Mouse (Mus musculus) megakaryocyte progenitor cell, adult 5-6 weeks (primary cell): Measurements from ENCODE around the gene Snrpd3. TPM values are rescaled to one million over a fixed set of nuclear protein-coding genes. Genes with fewer than 3 reads are reported as not detected.

Experiments used
- ATAC-seq: replicated peaks from 2 replicates; pipeline ENCODE4 v1.8.0; 2016; ENCODE audit warnings: mild to moderate bottlenecking, moderate TSS enrichment, inconsistent platforms; ENCODE audit not compliant: poor library complexity
- total RNA-seq, 2 experiments: library from RNA; stranded (forward) in 1 of 2; stranded (reverse) in 1 of 2; fragments of 157-497, 149-512 nt in 1 of 2; fragments of 200-1000 nt in 1 of 2; gene quantifications; 2 replicates each; pipeline versions ENCODE4 v1.2.3 to v1.2.4; 2015 to 2017

Gene Snrpd3
- total RNA-seq, 2 experiments from 2014 or later: 67.6 to 70.4 TPM

DNA sequence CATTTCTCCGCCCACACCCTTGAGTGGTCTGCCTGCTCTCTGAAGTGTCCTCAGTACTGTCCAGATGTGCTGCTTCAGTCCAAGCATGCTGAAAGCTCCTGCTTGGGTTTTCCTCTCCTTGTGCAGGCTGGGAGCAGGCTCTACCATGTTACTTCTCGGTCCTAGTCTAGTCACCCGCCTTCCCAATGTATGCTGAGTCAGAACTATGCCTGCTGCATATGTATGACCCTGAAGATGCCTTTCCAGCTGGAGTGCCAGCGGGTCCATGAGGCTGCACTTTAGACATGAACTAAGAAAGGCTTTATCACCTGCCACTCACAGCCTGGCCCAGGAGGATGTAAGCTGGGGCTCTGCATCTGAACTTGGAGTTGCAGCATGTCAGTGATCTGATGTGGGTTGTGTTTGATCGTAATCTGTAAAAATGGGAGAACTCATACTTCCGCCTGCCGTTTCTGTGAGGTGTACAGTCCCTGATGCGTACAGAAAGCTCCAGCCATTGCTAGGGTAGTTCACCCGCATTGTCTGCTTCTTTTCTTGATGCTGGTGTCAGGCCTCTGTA is 14.3 kb downstream of the Snrpd3 start:
- no peak for ATAC-seq

DNA sequence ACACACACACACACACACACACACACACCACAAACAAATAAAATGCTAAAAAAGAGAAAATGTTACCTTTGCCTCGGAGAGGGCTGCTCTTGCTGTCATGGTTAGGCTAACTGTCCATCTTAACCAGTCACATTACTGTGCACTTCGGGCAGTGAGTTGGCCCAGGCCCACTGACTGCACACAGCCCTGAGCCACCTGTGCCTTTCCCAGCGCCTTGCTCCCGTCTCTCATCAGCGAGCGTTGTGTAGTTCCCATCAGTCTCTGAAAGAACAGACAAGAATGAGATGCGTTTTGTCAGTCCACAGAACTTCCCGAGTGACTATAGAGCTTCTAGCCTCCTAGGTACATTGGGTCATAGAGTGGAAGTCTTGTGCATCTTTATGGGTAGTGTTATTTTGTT is 16.9 kb downstream of the Snrpd3 start:
- ATAC-seq: no peak

DNA sequence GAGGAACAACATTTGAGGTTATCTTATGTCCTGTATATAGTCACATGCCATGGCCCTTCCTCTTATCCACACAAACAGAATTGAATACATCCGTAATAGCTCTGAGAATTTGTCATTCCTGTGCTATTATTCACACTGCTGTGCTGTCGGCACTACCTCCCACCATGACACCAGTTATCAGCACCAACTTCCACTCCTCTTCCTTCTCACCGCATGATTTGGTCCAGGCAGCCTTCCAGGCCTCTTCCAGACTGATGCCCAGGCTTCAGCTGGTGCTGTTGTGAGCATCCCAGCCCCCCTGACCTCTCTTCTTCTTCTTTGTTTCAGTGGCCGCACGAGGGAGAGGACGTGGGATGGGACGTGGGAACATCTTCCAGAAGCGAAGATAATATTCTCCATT is 17.6 kb downstream of the Snrpd3 start:
- ATAC-seq: no peak

DNA sequence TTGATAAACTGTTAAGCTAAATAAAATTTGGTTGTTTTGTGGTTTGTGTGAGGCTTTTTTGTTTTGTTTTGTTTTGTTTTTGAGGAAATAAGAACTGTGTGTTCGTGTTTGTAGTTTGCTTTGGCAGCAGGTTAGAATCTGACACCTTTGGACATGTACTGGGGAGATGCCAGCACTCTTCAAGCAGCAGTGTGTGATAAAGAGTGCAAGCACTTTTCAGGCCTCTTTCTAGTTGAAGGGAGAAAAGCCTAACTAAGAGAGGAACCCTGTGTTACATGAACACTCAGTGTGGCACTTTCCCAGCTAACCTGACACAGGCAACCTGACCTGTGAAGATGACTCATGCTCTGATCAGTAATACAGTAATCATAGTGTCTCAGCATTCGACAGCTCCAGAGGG is 18.1 kb downstream of the Snrpd3 start:
- no peak for ATAC-seq

DNA sequence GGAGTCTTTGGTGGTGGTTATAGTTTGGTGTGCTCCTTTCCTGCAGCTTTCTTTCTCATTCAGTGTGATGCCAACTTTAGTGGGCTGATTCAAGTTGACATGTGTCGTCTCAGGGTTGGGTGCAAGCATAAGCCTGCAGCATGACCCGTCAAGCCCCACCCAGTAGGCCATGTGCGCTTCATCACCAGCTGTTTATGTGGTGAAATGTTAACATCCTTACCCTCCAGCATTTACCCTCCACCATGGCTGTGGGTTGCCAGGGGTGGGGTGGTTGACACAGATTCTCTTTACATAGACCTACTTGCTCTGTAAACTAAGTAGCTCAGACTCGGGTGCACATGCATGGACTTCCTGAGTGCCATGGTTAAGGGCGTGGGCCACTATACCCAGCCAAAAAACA is 18.8 kb downstream of the Snrpd3 start:
- ATAC-seq: no peak

DNA sequence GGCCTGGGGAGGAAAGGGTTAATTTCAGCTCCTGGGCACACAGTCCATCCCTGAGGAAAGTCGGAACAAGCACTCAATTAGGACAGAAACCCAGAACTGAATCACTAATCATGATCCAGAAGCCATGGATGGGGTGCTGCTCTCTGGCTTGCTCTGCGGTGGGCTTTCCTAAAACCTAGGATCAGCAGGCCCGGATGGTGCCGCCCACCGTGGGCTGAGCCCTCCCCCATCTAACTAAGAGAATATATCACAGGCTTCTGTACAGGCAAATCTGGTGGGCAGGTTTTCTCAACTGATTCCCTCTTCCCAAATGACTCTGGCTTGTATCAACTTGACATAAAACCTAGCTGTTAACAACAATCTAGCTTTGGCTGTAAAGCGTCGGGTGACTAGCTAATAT is 30.6 kb downstream of the Snrpd3 start:
- no peak for ATAC-seq

DNA sequence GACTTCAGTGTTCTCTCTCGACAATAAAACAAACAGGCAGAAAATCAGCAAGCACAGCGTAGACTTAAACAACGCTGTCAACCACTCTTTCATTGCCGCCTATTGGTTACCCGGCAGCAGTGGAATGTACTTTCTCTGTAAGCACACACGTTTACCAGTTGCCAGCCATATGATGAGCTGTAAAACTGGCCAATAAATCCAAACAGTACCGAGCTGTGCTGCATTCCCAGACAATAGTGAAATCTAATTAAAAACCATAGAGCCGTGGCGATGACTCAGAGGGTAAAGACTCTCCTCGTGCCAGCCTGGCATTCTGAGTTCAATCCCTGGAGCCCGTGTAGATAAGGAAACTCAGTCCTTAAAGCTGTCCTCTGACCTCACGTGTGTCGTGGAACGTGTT is 31.1 kb downstream of the Snrpd3 start:
- no peak for ATAC-seq

DNA sequence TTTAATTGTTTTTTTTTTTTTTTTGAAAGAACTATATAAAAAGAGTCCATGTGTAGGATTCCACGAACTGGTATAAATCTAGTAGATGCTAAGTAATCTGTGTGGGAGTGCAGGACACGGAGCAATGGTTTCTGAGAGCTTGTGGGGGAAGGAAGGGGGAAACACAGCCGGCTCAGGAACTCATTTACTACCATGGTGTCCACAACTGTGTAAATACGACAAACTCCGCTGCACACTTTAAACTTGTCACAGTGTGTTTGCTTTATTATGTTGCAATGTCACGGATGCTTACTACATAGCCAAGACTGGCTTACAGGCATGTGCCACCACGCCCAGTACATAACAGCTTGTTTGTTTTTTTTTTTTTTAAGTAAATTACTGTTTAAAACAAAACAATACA is 32.5 kb downstream of the Snrpd3 start:
- ATAC-seq: no peak

DNA sequence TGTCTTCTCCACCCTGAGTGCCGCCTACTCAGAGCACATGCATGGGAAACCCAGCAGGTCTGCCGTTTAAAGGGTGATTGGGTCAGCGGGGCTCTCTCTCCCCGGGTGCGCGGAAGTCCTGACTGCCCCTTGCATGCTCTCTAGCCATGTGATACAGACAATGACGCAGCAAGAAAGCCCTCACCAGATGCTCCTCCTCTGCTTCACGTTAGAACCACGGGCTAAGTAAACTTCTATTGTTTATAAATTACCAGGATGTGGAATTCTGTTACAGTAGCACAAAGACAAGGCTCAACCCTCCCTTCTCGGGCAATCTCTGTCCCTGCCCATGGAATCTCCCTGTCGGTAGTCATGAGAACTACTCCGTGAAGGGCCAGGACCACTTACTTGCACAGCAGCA is 33.8 kb downstream of the Snrpd3 start:
- peak; percentile 79 for ATAC-seq

DNA sequence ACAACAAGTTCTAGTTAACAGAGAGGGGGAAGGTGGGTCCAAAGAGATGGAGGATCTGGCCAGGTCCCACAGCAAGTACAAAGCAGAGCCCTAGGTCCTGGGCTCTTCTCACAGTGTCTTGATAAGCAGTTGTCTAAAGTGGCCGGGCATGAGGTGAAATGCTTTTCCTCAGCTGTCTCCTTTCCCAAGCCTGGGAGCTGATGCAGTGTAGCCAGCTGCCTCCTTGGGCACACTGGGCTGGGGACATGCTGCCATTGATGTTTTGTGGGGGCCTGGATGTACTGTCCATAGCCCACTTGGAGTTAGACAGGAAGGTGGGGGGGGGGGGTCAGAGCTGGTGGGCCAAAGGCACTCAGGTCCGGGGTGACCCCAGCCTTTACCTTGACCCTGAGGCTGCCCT is 34.8 kb downstream of the Snrpd3 start:
- ATAC-seq: no peak

DNA sequence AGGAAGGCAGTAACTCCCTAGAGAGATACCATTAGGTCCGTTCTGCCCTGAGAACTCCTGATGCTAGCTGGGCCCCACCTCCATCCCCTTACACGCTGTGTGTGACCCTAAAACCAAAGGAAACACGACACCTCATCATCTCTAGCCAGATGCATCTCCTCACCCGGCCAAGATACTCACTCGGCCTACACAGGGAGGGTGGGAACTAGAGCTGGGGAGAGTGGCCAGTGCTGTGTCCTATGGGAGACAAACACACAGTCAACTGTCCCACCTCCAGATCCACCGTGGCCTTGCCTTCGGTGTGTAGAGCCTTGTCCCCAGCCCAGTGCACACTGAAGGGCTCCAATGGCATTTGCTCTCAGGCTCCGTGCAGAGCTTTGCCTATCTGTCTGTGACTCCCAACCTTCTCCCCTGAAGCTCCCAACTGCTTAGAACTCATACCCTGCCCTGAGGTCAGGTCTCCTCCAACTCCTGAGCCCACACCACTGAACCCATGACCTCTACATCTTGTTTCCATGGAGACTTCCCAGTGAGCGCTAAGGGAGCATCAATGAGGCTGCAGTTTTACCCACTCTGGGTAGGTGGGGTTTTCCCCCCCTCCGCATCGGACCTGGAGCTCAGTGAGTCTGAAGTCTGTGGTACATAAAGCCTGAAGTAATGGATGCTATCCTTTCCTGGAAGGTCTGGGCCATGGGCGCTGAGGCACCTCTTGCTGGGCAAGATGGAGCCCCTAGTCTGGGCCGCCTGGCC is 35.5 kb downstream of the Snrpd3 start:
- no peak for ATAC-seq

DNA sequence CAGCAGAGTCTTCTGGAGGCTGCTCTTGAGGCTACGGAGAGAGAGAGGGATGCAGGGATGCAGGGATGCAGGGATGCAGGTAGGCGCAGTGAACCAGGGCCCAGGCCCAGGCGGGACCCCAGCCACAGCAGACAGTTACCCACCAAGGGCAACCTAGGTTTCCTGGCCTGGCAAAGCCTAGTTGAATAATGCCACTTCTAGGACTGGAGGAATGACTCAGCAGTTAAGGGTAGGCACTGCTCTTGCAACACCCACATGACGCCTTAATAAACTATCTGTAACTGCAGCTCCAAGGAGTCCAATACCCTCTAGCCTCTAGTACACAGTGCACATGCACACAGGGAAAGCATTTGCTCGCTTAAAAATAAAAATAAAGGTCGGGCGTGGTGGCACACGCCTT is 36.7 kb downstream of the Snrpd3 start:
- peak; percentile 81 for ATAC-seq

DNA sequence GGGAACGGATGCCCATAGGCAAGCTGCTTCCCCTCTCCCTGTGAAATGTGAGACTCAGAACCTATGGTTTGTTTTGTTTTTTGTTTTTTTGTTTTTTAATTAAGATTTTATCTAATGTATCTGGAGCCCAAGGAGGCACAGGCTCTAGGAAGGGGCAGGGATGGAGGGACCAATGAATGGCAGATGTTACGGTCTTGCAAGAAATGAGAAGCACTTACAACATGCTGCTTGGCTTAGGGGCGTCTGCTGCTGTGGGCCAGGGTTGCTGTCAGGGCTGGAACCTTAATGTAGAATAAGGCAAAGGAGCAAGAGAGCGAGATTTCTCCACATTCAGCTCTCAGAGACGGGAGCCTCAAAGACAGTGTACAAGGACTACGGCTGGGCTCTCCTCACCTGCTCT is 38.2 kb downstream of the Snrpd3 start:
- no peak for ATAC-seq

DNA sequence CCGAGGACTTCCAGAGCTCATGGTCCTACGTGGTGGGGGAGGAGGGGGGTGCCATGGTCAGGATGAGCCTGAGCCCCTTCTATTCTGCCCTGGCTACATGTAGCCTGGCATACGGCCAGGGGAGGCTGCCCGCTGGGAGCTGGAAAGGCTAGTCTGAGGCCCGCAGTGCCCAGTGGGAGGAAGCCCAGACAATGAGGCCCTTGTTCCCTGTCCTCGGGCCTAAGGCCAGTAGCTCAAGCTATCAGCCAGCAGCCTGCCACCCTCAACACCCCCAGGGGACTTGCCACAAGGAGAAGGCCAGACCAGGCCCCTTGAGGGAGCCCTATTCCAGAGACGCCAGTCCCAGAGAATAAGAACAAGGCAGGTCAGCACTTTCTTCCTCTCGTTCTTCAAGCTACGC is 38.7 kb downstream of the Snrpd3 start:
- no peak for ATAC-seq

DNA sequence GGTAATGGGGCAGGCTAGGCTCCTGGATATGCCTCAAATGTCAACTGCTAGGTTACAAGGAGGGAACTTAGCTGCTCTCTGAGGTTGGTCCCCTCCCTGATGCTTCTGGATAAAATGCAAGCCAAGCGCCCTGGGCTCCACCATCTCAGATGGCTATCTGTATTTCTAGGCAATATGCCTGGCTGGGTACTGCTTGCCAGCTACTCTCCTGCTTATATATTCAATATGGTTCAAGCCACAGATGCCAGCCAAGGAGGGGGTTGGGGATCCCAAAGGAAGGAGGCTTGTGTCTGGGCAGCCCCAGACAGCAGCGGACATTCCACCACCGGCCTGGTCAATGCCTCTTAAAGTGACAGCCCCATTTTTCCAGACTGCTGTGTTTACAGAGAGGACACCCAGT is 41.2 kb downstream of the Snrpd3 start:
- ATAC-seq: peak; percentile 32; the same call in 1 of the 2 replicates

DNA sequence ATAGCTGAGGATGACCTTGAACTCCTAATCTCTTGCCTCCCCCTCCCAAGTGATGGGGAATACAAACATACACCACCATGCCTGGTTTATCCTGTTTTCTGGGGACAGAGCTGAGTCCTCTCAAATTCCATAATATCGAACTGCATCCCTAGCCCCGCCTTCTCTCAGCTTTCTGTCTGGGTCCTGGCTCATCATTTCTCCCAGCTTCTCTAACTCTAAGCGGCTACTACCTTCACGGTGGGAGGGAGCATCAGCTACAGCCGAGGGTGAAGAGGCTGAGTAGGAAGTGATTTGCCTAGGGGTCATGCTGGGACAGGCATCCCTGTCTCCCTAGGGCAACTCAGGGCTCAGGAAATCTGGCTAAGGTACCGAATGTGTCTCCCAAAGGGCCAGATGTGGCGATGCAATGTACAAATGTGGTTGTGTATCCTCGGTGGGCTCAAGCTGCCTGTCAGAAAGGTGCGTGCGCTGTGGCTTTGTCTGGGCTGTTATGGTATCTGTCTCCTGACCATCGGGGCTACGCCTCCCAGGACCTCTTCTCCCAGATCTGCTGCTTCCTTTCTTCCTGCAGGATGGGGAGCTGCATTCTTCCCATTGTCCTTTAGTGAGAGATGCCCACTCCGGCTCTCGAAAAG is 41.8 kb downstream of the Snrpd3 start:
- ATAC-seq: no peak

DNA sequence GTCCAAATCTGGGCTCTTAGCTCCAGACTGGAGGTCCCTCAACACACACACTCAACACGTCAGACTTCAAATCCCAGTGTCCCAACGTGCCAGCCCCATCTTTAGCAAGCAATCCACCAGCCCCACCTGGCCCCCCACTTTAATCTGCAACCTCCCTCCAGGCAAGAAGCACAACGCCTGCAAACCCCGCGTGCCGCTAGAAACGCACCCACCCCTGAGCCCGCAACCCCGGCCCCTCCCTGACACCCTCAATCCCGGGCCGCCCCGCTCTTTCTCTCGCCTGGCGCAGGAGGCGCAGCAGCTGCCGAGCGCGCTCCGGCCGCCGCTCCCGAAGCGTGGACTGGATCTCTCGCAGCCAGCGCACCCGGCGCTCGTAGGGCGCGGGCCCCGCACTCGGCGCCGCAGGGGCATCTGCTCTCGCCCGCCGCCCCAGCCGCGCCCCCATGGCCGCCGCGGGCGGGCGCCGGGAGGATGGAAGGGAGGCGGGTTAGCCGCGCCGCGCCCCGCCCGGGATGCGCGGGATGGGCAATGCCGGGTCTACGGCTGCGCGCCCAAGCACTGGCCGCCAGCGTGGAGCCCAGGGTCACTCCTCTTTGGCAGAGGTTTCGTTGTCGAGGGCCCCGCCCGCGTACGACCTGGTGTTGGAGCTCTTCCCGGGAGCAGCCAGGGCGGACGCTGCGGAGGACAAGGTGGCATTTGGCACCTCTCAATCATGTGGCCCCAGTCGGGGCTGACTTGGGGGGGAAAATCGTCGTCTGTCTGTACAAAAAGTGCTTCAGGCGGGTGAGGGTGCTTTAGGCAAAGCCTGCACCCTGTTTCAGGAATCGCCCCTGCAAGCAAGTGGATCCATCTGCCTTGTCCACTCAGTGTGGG is 42.6 kb downstream of the Snrpd3 start, which contains the start of gene Lrrc75b:
Gene Lrrc75b, minus strand, starts transcription at position 655 of the 873 bp plus-strand sequence.
- ATAC-seq: no peak

DNA sequence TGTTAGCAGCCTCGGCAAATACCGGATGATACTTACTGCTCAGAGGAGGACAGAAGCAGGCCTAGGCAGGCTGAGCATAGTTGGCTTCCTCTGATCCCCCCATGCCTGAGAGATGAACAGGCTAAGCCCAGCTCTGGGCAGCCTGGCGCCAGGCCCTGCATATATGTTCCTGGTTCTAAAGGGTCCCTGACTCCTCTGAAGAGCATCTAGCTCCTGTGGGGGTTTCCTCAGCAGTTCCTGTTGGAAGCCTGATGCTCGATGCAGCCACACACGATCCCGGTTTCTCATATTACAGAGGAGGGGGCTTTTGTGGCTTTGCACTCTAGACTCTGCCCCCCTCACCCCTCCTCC is 43.2 kb downstream of the Snrpd3 start:
- no peak for ATAC-seq

DNA sequence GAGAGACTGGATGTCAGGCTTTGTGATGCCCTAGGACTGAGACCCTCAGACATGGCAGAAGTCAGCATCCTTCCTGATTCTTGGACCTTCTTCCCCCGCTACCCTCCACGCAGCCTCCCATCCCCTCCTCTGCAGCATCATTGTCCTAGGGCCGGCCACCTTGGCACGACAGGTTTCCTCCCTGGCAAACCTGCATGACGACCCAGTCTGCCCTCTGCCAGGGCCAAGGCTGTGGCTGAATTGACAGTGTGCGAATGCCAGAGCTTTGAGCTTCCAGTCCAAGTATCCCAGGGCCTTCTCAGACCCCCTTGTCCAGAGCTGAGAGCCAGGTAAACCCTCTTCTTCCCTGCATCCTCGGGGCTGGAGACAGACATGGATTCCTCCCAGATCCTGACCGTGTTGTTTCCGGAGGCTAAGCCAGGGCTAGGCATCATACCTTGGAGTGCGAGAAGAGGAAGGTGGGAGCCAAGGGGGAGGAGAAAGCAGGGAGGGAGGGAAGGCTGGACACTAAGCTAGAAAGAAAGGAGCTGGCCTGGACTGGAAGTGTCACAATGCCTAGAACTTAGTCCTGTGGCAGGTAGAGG is 43.8 kb downstream of the Snrpd3 start, which contains the start of gene Ggt1:
Gene Ggt1, plus strand, starts transcription at position 534 of the 584 bp plus-strand sequence.
- no peak for ATAC-seq

DNA sequence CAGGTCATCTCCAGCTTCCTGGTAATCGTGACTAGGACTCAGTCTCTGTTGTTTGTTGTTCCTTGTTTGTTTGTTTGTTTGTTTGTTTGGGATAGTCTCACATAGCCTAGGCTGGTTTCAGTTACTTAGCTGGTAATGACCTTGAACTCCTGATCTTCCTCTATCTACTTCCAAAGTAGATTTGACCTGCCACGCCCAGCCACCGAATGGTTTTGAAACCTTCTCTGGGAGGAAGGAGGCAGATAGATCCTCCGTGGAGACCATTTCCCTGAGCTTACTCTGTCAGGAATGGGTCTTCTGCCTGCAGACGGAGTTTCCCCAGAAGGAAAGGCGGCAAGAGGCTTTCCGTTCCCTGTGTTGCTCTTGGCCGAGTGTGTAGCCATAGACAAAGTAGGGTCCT is 45.2 kb downstream of the Snrpd3 start:
- no peak for ATAC-seq

DNA sequence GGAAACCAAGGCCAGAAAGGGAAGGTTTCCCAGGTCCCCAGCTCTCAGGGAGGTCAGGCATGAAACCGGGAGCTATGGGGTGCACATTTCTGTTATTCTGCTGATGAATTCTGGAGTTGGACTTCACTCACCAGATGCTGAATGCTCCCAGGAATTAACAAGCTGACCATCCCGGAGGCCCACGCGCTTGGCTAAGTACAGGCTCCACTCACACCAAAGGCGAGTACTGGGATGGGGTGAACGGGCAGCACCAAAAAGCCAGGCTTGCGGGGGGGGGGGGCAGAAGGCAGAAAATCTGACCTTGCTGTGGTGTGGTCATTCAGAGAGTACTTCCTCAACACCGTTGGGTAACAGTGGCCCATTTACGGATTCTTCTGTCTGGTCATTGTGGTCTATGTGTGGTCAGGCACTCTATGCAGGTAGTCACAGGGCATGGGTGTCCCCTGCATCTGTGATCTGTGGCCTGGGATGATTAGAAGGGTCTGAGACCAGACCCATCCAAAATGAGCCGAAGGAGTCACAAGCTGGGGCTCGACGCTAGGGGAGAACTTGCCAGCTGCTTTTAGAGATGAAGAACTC is 47.4 kb downstream of the Snrpd3 start:
- ATAC-seq: peak; percentile 27
